Mouse (Mus musculus) thymus, postnatal 25 days (tissue): Measurements from ENCODE around the gene Fam216a.
"Not testable (repeated sequence)": the region's sequence is repeated elsewhere in the genome, so short reads cannot be mapped to it uniquely, and the experiment has no call there.

ENCODE experiments used
- DNase-seq: peaks from one replicate; pipeline ENCODE4 v3.0.0; 2022

Gene Fam216a

DNA sequence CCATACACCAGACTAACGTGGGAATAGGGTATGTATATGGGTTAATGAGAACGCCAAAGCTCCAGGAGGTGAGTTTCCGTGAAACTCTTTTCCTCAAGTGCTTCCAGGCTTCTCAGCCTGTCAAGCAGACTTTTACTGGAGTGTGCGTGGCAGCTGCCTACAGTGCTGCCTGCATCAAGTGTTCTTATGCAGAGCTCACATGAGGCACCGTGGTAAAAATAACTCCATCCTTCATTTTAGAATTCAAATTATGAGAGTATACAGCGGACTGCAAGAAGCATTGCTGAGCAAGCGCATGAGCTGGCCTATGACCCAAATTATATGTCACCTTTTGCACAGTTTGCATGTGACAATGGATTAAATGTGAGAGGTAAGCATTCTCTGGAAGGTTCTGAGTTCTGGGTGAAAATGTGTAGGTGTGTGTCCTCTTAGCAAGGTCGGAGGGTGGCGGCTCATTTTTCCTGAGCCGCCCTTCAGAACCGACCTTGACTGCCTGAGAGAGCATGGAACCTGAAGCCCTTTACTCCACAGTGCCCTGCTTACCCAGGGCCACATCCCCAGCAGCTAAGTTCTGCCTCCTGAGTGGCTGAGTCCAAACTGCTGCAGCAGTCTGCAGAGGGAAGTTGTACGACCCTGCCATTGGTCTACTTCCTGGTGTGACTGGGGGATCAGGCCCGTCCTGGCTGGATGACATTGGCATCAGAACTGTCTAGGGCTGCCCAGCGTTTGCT lies 52.5 kb downstream of the Fam216a start:
- no peak for DNase-seq

DNA sequence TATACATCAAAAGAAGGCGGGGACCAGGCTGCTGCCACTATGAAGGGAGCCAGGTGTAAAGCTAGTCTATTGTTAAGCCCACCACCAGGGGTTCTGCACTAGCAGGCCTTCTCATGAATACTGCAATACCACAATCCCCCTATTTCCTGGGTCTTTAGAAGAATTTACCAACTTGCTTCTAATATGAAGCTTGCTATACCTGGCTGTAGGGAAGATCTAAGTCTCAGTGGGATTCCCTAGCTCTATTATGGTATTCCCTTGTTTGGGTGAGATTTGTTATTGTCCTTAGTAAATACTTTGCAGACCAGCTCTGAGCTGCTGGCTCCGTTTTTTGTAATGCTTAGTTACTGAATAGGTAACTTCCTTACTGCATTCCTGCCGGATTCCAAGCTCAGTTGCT lies 53.2 kb downstream of the Fam216a start:
- not testable (repeated sequence) for DNase-seq

DNA sequence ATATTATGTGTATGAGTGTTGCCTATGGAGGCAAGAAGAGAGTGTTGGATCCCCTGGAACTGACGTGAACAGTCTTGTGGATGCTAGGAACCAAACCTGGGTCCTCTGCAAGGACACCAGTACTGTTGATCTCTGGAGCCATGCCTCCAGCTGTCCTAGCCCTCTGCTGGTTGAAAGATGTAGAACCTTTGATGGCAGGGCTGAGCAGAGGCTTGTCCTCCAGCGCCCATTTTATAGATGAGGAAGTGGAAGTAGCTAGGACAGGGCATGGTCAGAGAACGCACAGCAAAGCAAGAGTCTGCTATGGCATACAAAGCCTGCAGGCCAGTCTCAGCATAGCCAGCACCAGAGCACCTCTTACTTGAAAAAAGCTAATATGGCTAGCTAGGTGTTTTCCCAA lies 54.1 kb downstream of the Fam216a start:
- DNase-seq = peak; percentile 71

DNA sequence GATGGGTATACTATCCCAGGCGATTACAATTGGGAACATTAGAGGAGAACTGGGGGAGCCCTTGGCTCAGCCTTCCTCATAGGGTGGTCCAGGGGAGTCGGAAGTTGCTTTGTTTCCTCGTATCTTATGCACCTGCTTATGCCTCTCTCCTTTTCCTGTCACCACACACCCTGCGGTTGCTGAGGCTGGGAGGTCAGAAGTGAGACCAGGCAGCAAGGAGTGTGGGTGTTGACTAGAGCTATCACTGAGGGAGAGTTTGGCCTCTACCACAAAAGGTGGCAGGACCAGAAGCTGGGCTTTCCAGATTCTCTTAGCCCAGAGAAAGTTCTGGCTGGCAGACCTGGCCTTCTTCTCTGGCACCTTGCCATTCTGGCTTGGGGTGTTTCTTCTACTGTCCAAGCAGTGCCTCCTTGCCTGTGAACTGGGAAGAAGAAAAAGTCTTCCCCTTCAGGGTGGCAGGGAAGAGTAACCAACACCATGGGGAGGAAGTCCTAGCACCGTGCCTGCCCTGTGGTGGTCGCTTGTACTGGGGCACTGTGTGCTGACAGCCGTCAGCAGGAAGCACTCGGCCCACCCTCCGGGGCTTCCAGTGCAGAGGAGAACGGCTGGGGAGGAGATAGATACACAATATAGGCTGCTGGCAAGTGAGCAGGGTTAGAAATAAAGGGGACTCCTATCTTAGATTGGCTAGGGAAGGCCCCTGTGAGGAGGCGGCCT lies 54.7 kb downstream of the Fam216a start:
- peak; percentile 78 for DNase-seq

DNA sequence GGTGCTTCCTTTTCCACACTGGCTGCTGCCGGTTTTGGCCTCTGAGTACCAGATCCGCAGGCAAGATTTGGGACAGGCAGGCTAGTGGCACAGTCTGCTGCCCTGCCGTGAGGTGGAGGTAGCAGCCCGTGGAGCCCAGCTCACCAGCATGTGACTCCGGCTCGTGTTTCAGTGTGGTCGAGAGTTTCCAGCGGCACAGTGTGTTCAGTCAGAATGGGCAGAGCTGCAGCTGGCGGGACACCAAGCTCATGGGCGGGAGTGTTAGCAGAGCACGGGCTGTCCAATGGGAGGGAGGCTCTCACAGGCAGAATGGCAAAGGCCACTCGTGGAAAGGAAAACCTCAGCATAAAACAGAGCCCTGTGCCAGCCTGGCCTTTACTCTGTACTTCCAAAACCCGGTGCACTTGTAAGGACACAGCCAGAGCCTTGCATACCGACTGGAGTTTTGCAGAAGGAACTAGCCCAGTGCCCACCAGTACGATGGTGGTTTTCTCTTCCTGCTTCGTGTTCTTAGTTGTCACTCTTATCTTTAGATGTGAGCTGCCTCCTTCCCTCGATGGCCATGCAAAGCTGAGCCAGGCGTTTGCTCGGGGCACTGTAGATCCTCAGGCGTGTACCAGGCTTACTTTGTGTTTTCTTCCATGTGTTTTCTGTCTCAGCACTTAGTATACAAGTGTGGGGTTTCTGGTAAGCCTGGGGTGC lies 57.0 kb downstream of the Fam216a start:
- peak; percentile 67 for DNase-seq
